Mouse (Mus musculus) C2C12 (cell line): Measurements from ENCODE around the gene Dnm1. TPM values are rescaled to one million over a fixed set of nuclear protein-coding genes. Genes with fewer than 3 reads are reported as not detected.

ENCODE experiments used
- H3K27me3 ChIP-seq: one replicate; pipeline ENCODE4 v1.6.1; 2011; ENCODE audit not compliant: control insufficient read depth, insufficient read depth, insufficient read length
- H3K36me3 ChIP-seq: one replicate; pipeline ENCODE4 v1.6.1; 2011; ENCODE audit not compliant: control insufficient read depth, insufficient read depth
- H3K4me3 ChIP-seq: one replicate; pipeline ENCODE4 v1.5.1; 2011; ENCODE audit warnings: mild to moderate bottlenecking, control low read depth; ENCODE audit not compliant: poor library complexity, insufficient read depth, severe bottlenecking
- H3K79me2 ChIP-seq: one replicate; pipeline ENCODE4 v1.6.1; 2011; ENCODE audit not compliant: control insufficient read depth, insufficient read depth
- H3K79me3 ChIP-seq: one replicate; pipeline ENCODE4 v1.6.1; 2011; ENCODE audit warnings: low read depth, control low read depth
- H3ac ChIP-seq: one replicate; pipeline ENCODE3; 2011; ENCODE audit warnings: low read depth; ENCODE audit not compliant: control insufficient read depth, insufficient read length
- CEBPB ChIP-seq: IDR thresholded peaks from one replicate; pipeline ENCODE4 v1.6.1; 2011; ENCODE audit warnings: low read depth, mild to moderate bottlenecking, control low read depth, moderate library complexity
- CTCF ChIP-seq: IDR thresholded peaks from one replicate; pipeline ENCODE4 v1.5.1; 2011; ENCODE audit not compliant: control insufficient read depth, insufficient read depth, insufficient read length
- FOSL1 ChIP-seq: IDR thresholded peaks from one replicate; pipeline ENCODE4 v1.8.0; 2011; ENCODE audit warnings: mild to moderate bottlenecking, low read length; ENCODE audit not compliant: poor library complexity, insufficient read depth, severe bottlenecking
- MAX ChIP-seq: IDR thresholded peaks from one replicate; pipeline ENCODE4 v1.6.1; 2011; ENCODE audit warnings: mild to moderate bottlenecking, control low read depth
- MYOD1 ChIP-seq: IDR thresholded peaks from one replicate; pipeline ENCODE4 v1.6.1; 2011; ENCODE audit warnings: low read depth; ENCODE audit not compliant: control insufficient read depth, insufficient read length
- MYOG ChIP-seq: IDR thresholded peaks from one replicate; pipeline ENCODE4 v1.6.1; 2011; ENCODE audit not compliant: control insufficient read depth, insufficient read length; ENCODE audit errors: extremely low read depth
- USF1 ChIP-seq: IDR thresholded peaks from one replicate; pipeline ENCODE4 v1.6.1; 2011; ENCODE audit warnings: low read depth, mild to moderate bottlenecking, control low read depth, moderate library complexity
- polyA plus RNA-seq: library from polyadenylated mRNA; unstranded; fragments of >200 nt; fragmentation: generic; extraction: Trizol; gene quantifications from one replicate; pipeline ENCODE4 v1.2.1, GENCODE M21; 2012; ENCODE audit warnings: missing spikeins

Gene Dnm1
- polyA plus RNA-seq, 1 experiment = 27.7 TPM

GRCm38 (mm10) chr2:32339912-32340642 lies 13.1 kb downstream of the Dnm1 start:
- H3K79me3 ChIP-seq = no peaks in the 10 kb centered on the region
- H3ac ChIP-seq = no peak overlapping the region
- no peaks in the 10 kb centered on the region for H3K79me2 ChIP-seq
- TF ChIP-seq CTCF (no peak), CEBPB (no peak), USF1 (no peak), MYOD1 (no peak), FOSL1 (no peak), MAX (no peak), MYOG (no peak)
- H3K36me3 ChIP-seq = peaks cover 4% of the 10 kb centered on the region
- H3K27me3 ChIP-seq = no peaks in the 10 kb centered on the region
- no peak overlapping the region for H3K4me3 ChIP-seq

- Histone ChIP-seq H3K36me3 (peaks cover 4% of the 10 kb centered on the region), H3K27me3 (no peaks in the 10 kb centered on the region)
- TF ChIP-seq MYOD1 (no peak), USF1 (no peak), CEBPB (no peak), FOSL1 (no peak), CTCF (no peak), MYOG (no peak), MAX (no peak)
Observed at GRCm38 (mm10) chr2:32335888-32336287, 17.2 kb downstream of the Dnm1 start.

GRCm38 (mm10) chr2:32332159-32332558 lies 21.0 kb downstream of the Dnm1 start:
- Histone ChIP-seq H3K27me3 (no peaks in the 10 kb centered on the region), H3K79me2 (no peaks in the 10 kb centered on the region), H3ac (no peak overlapping the region), H3K79me3 (no peaks in the 10 kb centered on the region), H3K36me3 (no peaks in the 10 kb centered on the region), H3K4me3 (no peak overlapping the region)
- TF ChIP-seq MAX = no peak
- no peak for TF ChIP-seq CTCF
- TF ChIP-seq MYOG = no peak
- TF ChIP-seq MYOD1 = no peak
- no peak for TF ChIP-seq CEBPB
- TF ChIP-seq USF1 = no peak
- no peak for TF ChIP-seq FOSL1

More at GRCm38 (mm10) chr2:32335888-32336287, 17.2 kb downstream of the Dnm1 start:
- Histone ChIP-seq H3K4me3 (no peak overlapping the region), H3K79me2 (no peaks in the 10 kb centered on the region), H3ac (no peak overlapping the region), H3K79me3 (no peaks in the 10 kb centered on the region)

GRCm38 (mm10) chr2:32329531-32329930 lies 23.6 kb downstream of the Dnm1 start:
- no peaks in the 10 kb centered on the region for H3K36me3 ChIP-seq

GRCm38 (mm10) chr2:32328911-32329460 lies 24.2 kb downstream of the Dnm1 start:
- no peak overlapping the region for H3K4me3 ChIP-seq
- peak overlapping the region; percentile 3 for H3ac ChIP-seq
- H3K79me2 ChIP-seq = no peaks in the 10 kb centered on the region
- TF ChIP-seq CEBPB (no peak), FOSL1 (no peak), MYOD1 (no peak), MAX (no peak), MYOG (no peak)
- H3K36me3 ChIP-seq = no peaks in the 10 kb centered on the region
- no peaks in the 10 kb centered on the region for H3K79me3 ChIP-seq
- H3K27me3 ChIP-seq = no peaks in the 10 kb centered on the region

More at GRCm38 (mm10) chr2:32329531-32329930, 23.6 kb downstream of the Dnm1 start:
- Histone ChIP-seq H3ac (no peak overlapping the region), H3K27me3 (no peaks in the 10 kb centered on the region), H3K79me2 (no peaks in the 10 kb centered on the region), H3K79me3 (no peaks in the 10 kb centered on the region), H3K4me3 (no peak overlapping the region)
- no peak for TF ChIP-seq FOSL1
- TF ChIP-seq CEBPB = no peak
- no peak for TF ChIP-seq MAX
- TF ChIP-seq MYOG = no peak
- TF ChIP-seq CTCF = no peak
- TF ChIP-seq MYOD1 = no peak
- no peak for TF ChIP-seq USF1

GRCm38 (mm10) chr2:32327200-32327599 lies 25.9 kb downstream of the Dnm1 start:
- Histone ChIP-seq H3K36me3 (no peaks in the 10 kb centered on the region), H3K79me2 (no peaks in the 10 kb centered on the region), H3ac (no peak overlapping the region), H3K79me3 (no peaks in the 10 kb centered on the region), H3K4me3 (no peak overlapping the region), H3K27me3 (no peaks in the 10 kb centered on the region)
- no peak for TF ChIP-seq CTCF
- no peak for TF ChIP-seq MAX
- no peak for TF ChIP-seq FOSL1
- no peak for TF ChIP-seq USF1
- TF ChIP-seq MYOG = no peak
- TF ChIP-seq CEBPB = no peak
- TF ChIP-seq MYOD1 = no peak
